Mouse (Mus musculus): ENCODE results near the gene Zfyve28.

Zfyve28 gene

GRCm38 (mm10) chr5:34286516-34286915 is 1.7 kb downstream of the Zfyve28 start:
- DNase-seq (ENCODE audit: low read depth) = no peak

GRCm38 (mm10) chr5:34285285-34285684 is 3.0 kb downstream of the Zfyve28 start:
- DNase-seq (ENCODE audit: low read depth) = no peak

GRCm38 (mm10) chr5:34284156-34284750 is 4.0 kb downstream of the Zfyve28 start:
- no peak for DNase-seq (ENCODE audit: low read depth)

GRCm38 (mm10) chr5:34283355-34283754 is 4.9 kb downstream of the Zfyve28 start:
- no peak for DNase-seq (ENCODE audit: low read depth)

GRCm38 (mm10) chr5:34280976-34281375 is 7.3 kb downstream of the Zfyve28 start:
- DNase-seq (ENCODE audit: low read depth) = no peak

GRCm38 (mm10) chr5:34279214-34279613 is 9.0 kb downstream of the Zfyve28 start:
- DNase-seq (ENCODE audit: low read depth) = no peak

GRCm38 (mm10) chr5:34278058-34278457 is 10.2 kb downstream of the Zfyve28 start:
- DNase-seq (ENCODE audit: low read depth) = no peak

GRCm38 (mm10) chr5:34276746-34277145 is 11.5 kb downstream of the Zfyve28 start:
- no peak for DNase-seq (ENCODE audit: low read depth)

- DNase-seq (ENCODE audit: low read depth) = no peak
Observed at GRCm38 (mm10) chr5:34276191-34276590, 12.1 kb downstream of the Zfyve28 start.

- DNase-seq (ENCODE audit: low read depth) = no peak
Observed at GRCm38 (mm10) chr5:34274676-34275293, 13.5 kb downstream of the Zfyve28 start.

- no peak for DNase-seq (ENCODE audit: low read depth)
Observed at GRCm38 (mm10) chr5:34274268-34274667, 14.0 kb downstream of the Zfyve28 start.

GRCm38 (mm10) chr5:34273251-34273681 is 15.0 kb downstream of the Zfyve28 start:
- no peak for DNase-seq (ENCODE audit: low read depth)

GRCm38 (mm10) chr5:34271743-34272142 is 16.5 kb downstream of the Zfyve28 start:
- DNase-seq (ENCODE audit: low read depth) = peak; percentile 62

GRCm38 (mm10) chr5:34269921-34270465 is 18.3 kb downstream of the Zfyve28 start:
- DNase-seq (ENCODE audit: low read depth) = peak; percentile 32

- no peak for DNase-seq (ENCODE audit: low read depth)
Observed at GRCm38 (mm10) chr5:34269197-34269920, 18.9 kb downstream of the Zfyve28 start.

GRCm38 (mm10) chr5:34266065-34266464 is 22.2 kb downstream of the Zfyve28 start:
- no peak for DNase-seq (ENCODE audit: low read depth)

- no peak for DNase-seq (ENCODE audit: low read depth)
Observed at GRCm38 (mm10) chr5:34259172-34259816, 29.0 kb downstream of the Zfyve28 start.

- DNase-seq (ENCODE audit: low read depth) = no peak
Observed at GRCm38 (mm10) chr5:34255189-34255588, 33.1 kb downstream of the Zfyve28 start.

- no peak for DNase-seq (ENCODE audit: low read depth)
Observed at GRCm38 (mm10) chr5:34254309-34254708, 33.9 kb downstream of the Zfyve28 start.

- no peak for DNase-seq (ENCODE audit: low read depth)
Observed at GRCm38 (mm10) chr5:34252967-34253519, 35.2 kb downstream of the Zfyve28 start.

GRCm38 (mm10) chr5:34252307-34252966 is 35.8 kb downstream of the Zfyve28 start:
- no peak for DNase-seq (ENCODE audit: low read depth)

- no peak for DNase-seq (ENCODE audit: low read depth)
Observed at GRCm38 (mm10) chr5:34251794-34252193, 36.5 kb downstream of the Zfyve28 start.
